Mouse (Mus musculus) hindbrain, embryonic 15.5 days (tissue): ENCODE measurements around the gene Amn1. TPM values are rescaled to one million over a fixed set of nuclear protein-coding genes. Genes with fewer than 3 reads are reported as not detected.
"Not testable (repeated sequence)": the region's sequence is repeated elsewhere in the genome, so short reads cannot be mapped to it uniquely, and the experiment has no call there.

Experiments
- ATAC-seq: fragments of 200-750 bp; cut with Nextera tagmentation; 2 replicates; pipeline ENCODE4 v1.8.0; 2017; ENCODE audit warnings: low read depth, moderate number of reproducible peaks, moderate TSS enrichment; ENCODE audit not compliant: low FRiP score
- H3K27ac ChIP-seq: fragments of 300-500 bp; sonication (generic); replicated peaks from 2 replicates; pipeline ENCODE4 v1.5.1; 2015; ENCODE audit warnings: mild to moderate bottlenecking, inconsistent platforms
- H3K27me3 ChIP-seq: fragments of 300-500 bp; sonication (generic); 2 replicates; pipeline ENCODE4 v1.6.1; 2015; ENCODE audit warnings: control low read depth, inconsistent platforms
- H3K36me3 ChIP-seq: fragments of 300-500 bp; sonication (generic); 2 replicates; pipeline ENCODE4 v1.6.1; 2015; ENCODE audit warnings: control low read depth, inconsistent platforms
- H3K4me1 ChIP-seq: fragments of 300-500 bp; sonication (generic); replicated peaks from 2 replicates; pipeline ENCODE4 v1.6.1; 2015; ENCODE audit warnings: control low read depth, inconsistent platforms
- H3K4me2 ChIP-seq: fragments of 300-500 bp; sonication (generic); 2 replicates; pipeline ENCODE4 v1.6.1; 2015; ENCODE audit warnings: moderate library complexity, mild to moderate bottlenecking, inconsistent platforms
- H3K4me3 ChIP-seq: fragments of 300-500 bp; sonication (generic); 2 replicates; pipeline ENCODE4 v1.5.1; 2015; ENCODE audit warnings: mild to moderate bottlenecking, inconsistent platforms
- H3K9ac ChIP-seq: fragments of 300-500 bp; sonication (generic); 2 replicates; pipeline ENCODE4 v1.6.1; 2015; ENCODE audit warnings: inconsistent platforms
- H3K9me3 ChIP-seq: fragments of 300-500 bp; sonication (generic); 2 replicates; pipeline ENCODE4 v1.6.1; 2016; ENCODE audit warnings: control low read depth, inconsistent platforms
- WGBS: fragments of 180-500 bp; shearing (Covaris S2); methylation state at CpG from one replicate; pipeline ENCODE4 v1.1.7; 2015; 5-methylcytosine and 5-hydroxymethylcytosine counted together
- polyA plus RNA-seq: library from polyadenylated mRNA; unstranded; fragments of >200 nt; fragmentation: Nextera tagmentation; extraction: Ambion mirVana; gene quantifications from 2 replicates; pipeline ENCODE4 v1.2.1, GENCODE M21; 2015

Gene Amn1
- 99.8 and 101 TPM in 2 replicates for polyA plus RNA-seq

DNA sequence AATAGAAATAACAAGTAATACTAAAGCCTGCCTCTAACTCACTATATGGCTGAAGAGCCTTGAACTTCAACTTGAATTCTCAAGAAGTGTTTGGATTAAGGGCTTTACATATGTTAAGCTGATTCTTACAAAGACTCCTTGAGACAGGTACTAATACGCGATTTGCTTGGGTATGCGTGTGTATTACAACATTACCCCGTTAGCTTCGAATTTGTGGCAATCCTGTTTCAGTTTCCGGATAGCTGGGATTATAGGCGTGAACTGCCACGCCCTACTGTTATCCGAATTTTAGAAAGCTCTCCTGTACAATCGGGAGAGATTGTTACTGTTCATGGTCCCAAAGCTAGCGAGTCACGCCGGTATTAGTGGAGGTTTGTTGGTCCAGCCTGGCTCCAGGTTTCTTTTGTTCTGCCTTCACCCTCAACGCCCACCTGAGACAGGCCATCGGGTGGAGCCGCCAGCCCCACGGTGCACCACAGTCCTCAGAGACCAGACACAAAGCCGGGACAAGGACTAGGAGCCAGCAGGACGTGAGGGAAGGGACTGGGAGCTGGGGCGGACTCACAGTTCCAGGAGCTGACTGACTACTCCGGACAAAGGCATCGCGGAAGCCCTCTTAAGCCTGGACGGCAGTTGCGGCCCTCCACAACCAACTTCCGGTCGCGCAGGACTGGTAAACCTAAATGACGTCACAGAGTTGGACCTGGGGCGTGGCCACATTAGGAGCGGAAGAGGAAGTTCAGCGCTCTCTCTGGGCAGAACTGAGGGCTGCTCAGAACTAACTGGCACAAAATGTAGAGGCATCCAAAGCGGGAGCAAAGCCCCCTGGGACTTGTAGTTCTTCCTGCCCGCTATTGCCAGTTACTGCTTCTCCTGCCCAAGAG is at the start of gene Amn1:
Gene Amn1 (minus strand): TSS at position 672 of the 884 bp plus-strand sequence.
- H3K27me3 ChIP-seq, result no peaks in the 10 kb centered on the region
- no peaks in the 10 kb centered on the region for H3K9me3 ChIP-seq
- H3K36me3 ChIP-seq, result 0 out of 2 replicates have a peak, but pooled peaks cover 5% of the 10 kb centered on the region
- ATAC-seq, result peak; percentile 100
- H3K27ac ChIP-seq, result peak within 1 kb of the TSS; percentile 93
- under 1% methylated on average over 34 of the region's 34 CpGs for WGBS
- H3K4me2 ChIP-seq, result peak within 1 kb of the TSS; percentile 66
- H3K4me1 ChIP-seq, result peaks cover 23% of the 10 kb centered on the region
- H3K9ac ChIP-seq, result peak within 1 kb of the TSS; percentile 87
- peak within 1 kb of the TSS; percentile 73 for H3K4me3 ChIP-seq

DNA sequence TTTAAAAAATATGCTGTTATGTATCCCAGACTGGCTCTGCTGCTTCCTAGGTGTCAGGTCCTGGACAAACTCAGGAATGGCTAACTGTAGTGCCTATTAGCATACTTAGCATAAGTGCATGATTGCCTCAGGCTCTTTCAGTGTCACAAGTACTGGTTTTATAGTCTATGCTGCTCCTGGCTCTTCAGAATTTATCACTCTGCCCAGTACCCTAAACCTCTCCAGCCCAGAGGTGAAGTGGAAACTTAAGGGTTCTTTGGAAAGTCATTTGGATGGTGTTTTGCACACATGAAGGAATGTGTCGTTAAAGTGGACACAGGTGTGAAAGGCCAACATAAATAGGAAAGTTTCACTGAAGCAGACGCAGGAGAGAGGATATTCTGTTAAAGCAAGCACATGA is 48.3 kb upstream of the Amn1 start:
- no peak overlapping the region for H3K27ac ChIP-seq
- no peak for ATAC-seq
- H3K9me3 ChIP-seq, result no peaks in the 10 kb centered on the region
- H3K4me2 ChIP-seq, result no peak overlapping the region
- H3K4me3 ChIP-seq, result no peak overlapping the region
- no peaks in the 10 kb centered on the region for H3K27me3 ChIP-seq
- 91% methylated on average over 2 of the region's 2 CpGs for WGBS
- H3K4me1 ChIP-seq, result no peaks in the 10 kb centered on the region
- H3K36me3 ChIP-seq, result no peaks in the 10 kb centered on the region
- no peak overlapping the region for H3K9ac ChIP-seq

GRCm38 (mm10) chr6:149233918-149234317 is 45.4 kb upstream of the Amn1 start:
- H3K27ac ChIP-seq, result no peak overlapping the region
- no peaks in the 10 kb centered on the region for H3K27me3 ChIP-seq
- no peaks in the 10 kb centered on the region for H3K9me3 ChIP-seq
- no peaks in the 10 kb centered on the region for H3K4me1 ChIP-seq
- ATAC-seq, result no peak
- 92% methylated on average over 3 of the region's 3 CpGs for WGBS
- no peaks in the 10 kb centered on the region for H3K36me3 ChIP-seq
- no peak overlapping the region for H3K4me3 ChIP-seq
- H3K4me2 ChIP-seq, result no peak overlapping the region
- H3K9ac ChIP-seq, result no peak overlapping the region

DNA sequence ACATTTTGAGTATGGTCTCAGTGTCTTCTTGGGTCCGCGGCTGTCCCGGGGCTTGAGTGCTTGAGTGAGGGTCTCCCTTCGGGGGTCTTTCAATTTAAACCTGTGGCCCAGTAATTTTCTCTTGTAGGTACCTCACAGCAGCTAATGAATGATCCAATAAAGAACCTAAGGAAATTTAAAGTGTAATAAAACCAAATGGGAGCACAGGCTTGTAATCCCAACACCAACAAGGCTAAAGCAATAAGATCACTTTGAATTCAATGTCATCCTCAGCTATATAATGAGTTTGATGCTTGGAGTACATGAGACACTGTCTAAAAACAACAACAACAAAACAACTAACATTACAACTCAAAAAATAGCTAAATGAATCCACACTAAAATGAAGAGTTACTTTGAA is 36.2 kb upstream of the Amn1 start:
- Histone ChIP-seq H3K4me3 (no peak overlapping the region), H3K4me2 (no peak overlapping the region), H3K4me1 (no peaks in the 10 kb centered on the region), H3K36me3 (no peaks in the 10 kb centered on the region), H3K27ac (no peak overlapping the region), H3K9ac (no peak overlapping the region), H3K27me3 (no peaks in the 10 kb centered on the region), H3K9me3 (no peaks in the 10 kb centered on the region)
- 95% methylated on average over 4 of the region's 4 CpGs for WGBS
- no peak for ATAC-seq

- H3K36me3 ChIP-seq, result no peaks in the 10 kb centered on the region
Observed at GRCm38 (mm10) chr6:149221296-149221695, 32.8 kb upstream of the Amn1 start.

GRCm38 (mm10) chr6:149198572-149198971 is 10.1 kb upstream of the Amn1 start:
- Histone ChIP-seq H3K4me2 (no peak overlapping the region), H3K4me1 (no peaks in the 10 kb centered on the region), H3K4me3 (no peak overlapping the region), H3K36me3 (no peaks in the 10 kb centered on the region), H3K27ac (no peak overlapping the region), H3K9ac (no peak overlapping the region), H3K9me3 (no peaks in the 10 kb centered on the region), H3K27me3 (no peaks in the 10 kb centered on the region)
- ATAC-seq, result no peak

More at GRCm38 (mm10) chr6:149221296-149221695, 32.8 kb upstream of the Amn1 start:
- Histone ChIP-seq H3K4me1 (no peaks in the 10 kb centered on the region), H3K9ac (no peak overlapping the region), H3K9me3 (no peaks in the 10 kb centered on the region), H3K4me3 (no peak overlapping the region), H3K27ac (no peak overlapping the region), H3K4me2 (no peak overlapping the region), H3K27me3 (no peaks in the 10 kb centered on the region)
- ATAC-seq, result no peak

DNA sequence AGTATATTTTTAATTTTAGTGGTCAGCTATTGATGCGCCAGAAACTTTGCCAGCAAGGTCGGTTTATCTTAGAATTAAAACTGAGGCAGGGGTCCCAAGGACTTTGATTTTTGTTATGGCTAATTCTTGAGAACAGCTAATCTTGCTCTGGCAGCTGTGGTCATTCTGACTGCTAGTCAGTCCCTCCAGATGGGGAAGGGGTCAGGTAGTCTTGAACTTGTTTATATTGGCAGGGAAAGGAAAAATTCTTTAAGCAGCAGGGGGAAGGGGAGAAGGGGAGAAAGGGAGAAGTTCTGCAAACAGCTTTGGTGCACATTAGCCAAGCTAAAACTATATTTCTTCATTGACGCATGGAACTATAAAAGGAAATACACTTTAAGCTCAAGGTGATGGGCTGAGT is 8.6 kb upstream of the Amn1 start:
- Histone ChIP-seq H3K36me3 (no peaks in the 10 kb centered on the region), H3K27me3 (no peaks in the 10 kb centered on the region), H3K4me1 (no peaks in the 10 kb centered on the region), H3K4me3 (no peak overlapping the region), H3K9me3 (no peaks in the 10 kb centered on the region), H3K9ac (no peak overlapping the region), H3K27ac (no peak overlapping the region), H3K4me2 (no peak overlapping the region)
- ATAC-seq, result no peak
- 81% methylated on average over 3 of the region's 3 CpGs for WGBS

DNA sequence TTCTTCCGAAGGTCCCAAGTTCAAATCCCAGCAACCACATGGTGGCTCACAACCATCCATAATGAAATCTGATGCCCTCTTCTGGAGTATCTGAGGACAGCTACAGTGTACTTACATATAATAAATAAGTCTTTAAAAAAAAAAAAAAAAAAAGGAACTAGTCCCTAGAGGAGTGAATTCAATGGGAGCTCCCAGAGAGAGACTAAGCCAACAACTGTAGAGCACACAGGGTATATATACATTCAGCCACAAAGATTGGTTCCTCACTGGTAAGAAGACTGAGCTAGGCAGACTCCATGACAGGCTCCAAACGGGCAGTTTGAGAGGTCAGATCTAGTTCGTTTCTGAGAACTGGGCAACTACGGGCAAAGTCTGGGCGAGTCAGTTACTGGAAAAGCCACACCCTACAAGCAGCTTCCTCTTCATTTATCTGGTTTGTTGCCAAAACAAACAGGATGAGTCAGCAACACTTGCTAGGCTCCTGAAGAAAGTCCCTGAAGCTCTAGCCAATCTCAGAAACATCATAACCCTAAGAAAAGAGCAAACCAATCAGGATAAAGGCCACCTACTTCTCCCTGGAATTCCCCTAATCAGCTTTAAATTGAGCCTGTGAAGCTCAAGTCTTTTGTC is 4.9 kb upstream of the Amn1 start:
- WGBS, result 84% methylated on average over 5 of the region's 5 CpGs

GRCm38 (mm10) chr6:149191951-149192350 is 3.4 kb upstream of the Amn1 start:
- H3K4me3 ChIP-seq, ATAC-seq, H3K4me1 ChIP-seq, H3K27ac ChIP-seq, H3K27me3 ChIP-seq, H3K36me3 ChIP-seq, H3K9ac ChIP-seq, H3K9me3 ChIP-seq, H3K4me2 ChIP-seq: not testable (repeated sequence)
- 90% methylated on average over 5 of the region's 5 CpGs for WGBS

More for the DNA sequence above, 4.9 kb upstream of the Amn1 start:
- Histone ChIP-seq H3K4me1 (no peaks in the 10 kb centered on the region), H3K4me3 (no peak overlapping the region), H3K36me3 (no peaks in the 10 kb centered on the region), H3K27ac (no peak overlapping the region), H3K9me3 (no peaks in the 10 kb centered on the region), H3K27me3 (no peaks in the 10 kb centered on the region), H3K9ac (no peak overlapping the region), H3K4me2 (no peak overlapping the region)
- ATAC-seq, result no peak

GRCm38 (mm10) chr6:149189340-149189922 is 919 bp upstream of the Amn1 start:
- Histone ChIP-seq H3K4me3 (peak overlapping the region; percentile 73), H3K27ac (no peak overlapping the region), H3K4me2 (no peak overlapping the region; the same call in 1 of the 2 replicates), H3K27me3 (no peaks in the 10 kb centered on the region), H3K4me1 (peaks cover 23% of the 10 kb centered on the region), H3K9ac (no peak overlapping the region), H3K9me3 (no peaks in the 10 kb centered on the region), H3K36me3 (no peaks in the 10 kb centered on the region)
- 94% methylated on average over 16 of the region's 16 CpGs for WGBS
- ATAC-seq, result no peak

DNA sequence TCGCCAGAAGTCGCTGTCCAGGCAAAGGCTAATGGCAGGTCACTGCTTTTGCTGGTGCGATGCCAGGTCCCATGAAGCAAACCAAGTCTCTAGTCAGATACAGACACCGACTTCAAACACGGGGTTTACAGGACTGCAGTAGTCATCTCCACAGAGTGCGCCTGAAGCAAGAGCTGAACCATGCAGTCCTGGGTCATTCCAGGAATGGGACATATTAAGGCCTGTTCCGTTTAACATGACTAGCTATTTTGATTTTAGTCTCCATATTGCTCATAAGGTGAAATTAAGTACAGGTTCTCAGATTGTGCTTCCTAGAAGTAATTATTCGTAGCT is 379 bp upstream of the Amn1 start:
- Histone ChIP-seq H3K4me1 (peaks cover 23% of the 10 kb centered on the region), H3K27me3 (no peaks in the 10 kb centered on the region), H3K36me3 (0 out of 2 replicates have a peak, but pooled peaks cover 1% of the 10 kb centered on the region), H3K9me3 (no peaks in the 10 kb centered on the region), H3K9ac (peak overlapping the region; percentile 21; the same call in 1 of the 2 replicates), H3K4me2 (peak overlapping the region; percentile 66), H3K27ac (peak overlapping the region; percentile 93), H3K4me3 (peak overlapping the region; percentile 73)
- ATAC-seq, result peak; percentile 88
- 38% methylated on average over 8 of the region's 8 CpGs for WGBS

DNA sequence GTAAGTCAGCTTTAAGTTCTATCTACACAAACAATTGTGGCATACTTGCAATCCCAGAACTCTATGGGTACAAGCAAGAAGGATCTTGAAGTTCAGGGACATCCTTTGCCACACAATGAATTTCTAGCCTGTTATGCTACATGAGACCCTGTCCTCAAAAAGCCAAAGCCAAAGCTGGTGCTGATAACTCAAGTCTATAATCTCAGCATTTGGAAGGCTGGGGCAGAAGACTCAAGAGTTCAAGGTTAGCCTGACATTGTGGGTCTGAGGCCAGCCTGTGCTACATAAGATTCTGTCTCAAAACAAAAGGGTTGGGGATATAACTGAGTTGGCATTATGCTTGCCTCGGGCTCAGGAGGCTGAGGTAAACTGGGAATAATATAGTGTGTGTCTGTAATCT is 1.1 kb downstream of the Amn1 start:
- H3K4me1 ChIP-seq, result peaks cover 23% of the 10 kb centered on the region
- WGBS, result 64% methylated on average over 1 of the region's 1 CpGs

More for the DNA sequence above, 1.1 kb downstream of the Amn1 start:
- peak overlapping the region; percentile 87 for H3K9ac ChIP-seq
- peak overlapping the region; percentile 66 for H3K4me2 ChIP-seq
- H3K27ac ChIP-seq, result 0 out of 2 replicates have a peak overlapping the region, but pooled peaks have one; percentile 42
- H3K36me3 ChIP-seq, result peaks cover 13% of the 10 kb centered on the region
- no peak for ATAC-seq
- H3K9me3 ChIP-seq, result no peaks in the 10 kb centered on the region
- peak overlapping the region; percentile 73 for H3K4me3 ChIP-seq
- no peaks in the 10 kb centered on the region for H3K27me3 ChIP-seq
